Mouse (Mus musculus) kidney, embryonic 16.5 days (tissue): Measurements from ENCODE around the gene Rnf216. TPM values are rescaled to one million over a fixed set of nuclear protein-coding genes. Genes with fewer than 3 reads are reported as not detected.

Source experiments
- ATAC-seq: fragments of 200-750 bp; cut with Nextera tagmentation; 2 replicates; pipeline ENCODE4 v1.8.0; 2017; ENCODE audit warnings: moderate TSS enrichment; ENCODE audit not compliant: low FRiP score, low TSS enrichment
- H3K27ac ChIP-seq: fragments of 300-500 bp; sonication (generic); 2 replicates; pipeline ENCODE4 v1.5.1; 2014; ENCODE audit warnings: low read length
- H3K27me3 ChIP-seq: fragments of 300-500 bp; sonication (generic); 2 replicates; pipeline ENCODE4 v1.6.1; 2014; ENCODE audit warnings: low read length, control low read depth, mixed read lengths; ENCODE audit not compliant: insufficient read depth
- H3K36me3 ChIP-seq: fragments of 300-500 bp; sonication (generic); 2 replicates; pipeline ENCODE4 v1.6.1; 2014; ENCODE audit warnings: low read length, control low read depth, mixed read lengths; ENCODE audit not compliant: insufficient read depth
- H3K4me1 ChIP-seq: fragments of 300-500 bp; sonication (generic); 2 replicates; pipeline ENCODE4 v1.6.1; 2014; ENCODE audit warnings: low read length, control low read depth, mixed read lengths; ENCODE audit not compliant: insufficient read depth
- H3K4me2 ChIP-seq: fragments of 300-500 bp; sonication (generic); replicated peaks from 2 replicates; pipeline ENCODE4 v1.6.1; 2014; ENCODE audit warnings: low read depth, low read length
- H3K4me3 ChIP-seq: fragments of 300-500 bp; sonication (generic); 2 replicates; pipeline ENCODE4 v1.5.1; 2014; ENCODE audit warnings: mild to moderate bottlenecking, low read length
- H3K9ac ChIP-seq: fragments of 300-500 bp; sonication (generic); replicated peaks from 2 replicates; pipeline ENCODE4 v1.6.1; 2014; ENCODE audit warnings: low read length
- H3K9me3 ChIP-seq: fragments of 300-500 bp; sonication (generic); 2 replicates; pipeline ENCODE4 v1.6.1; 2016; ENCODE audit warnings: low read length, control low read depth
- WGBS: fragments of 180-500 bp; shearing (Covaris S2); extraction: QIAGEN DNeasy Blood & Tissue Kit; methylation state at CpG from one replicate; pipeline ENCODE4 v1.1.7; 2014; 5-methylcytosine and 5-hydroxymethylcytosine counted together
- polyA plus RNA-seq: library from polyadenylated mRNA; unstranded; fragments of >200 nt; fragmentation: Nextera tagmentation; extraction: Ambion mirVana; gene quantifications from 2 replicates; pipeline ENCODE4 v1.2.1, GENCODE M21; 2015

Rnf216 gene
- polyA plus RNA-seq, 1 experiment from 2014 or later = 39.4 TPM

- Histone ChIP-seq H3K4me1 (no peaks in the 10 kb centered on the region), H3K9me3 (0 out of 2 replicates have a peak, but pooled peaks cover 2% of the 10 kb centered on the region), H3K27ac (no peak overlapping the region), H3K36me3 (no peaks in the 10 kb centered on the region), H3K27me3 (no peaks in the 10 kb centered on the region), H3K4me2 (no peak overlapping the region), H3K4me3 (no peak overlapping the region), H3K9ac (no peak overlapping the region)
- ATAC-seq = no peak
- WGBS = 66% methylated on average over 8 of the region's 8 CpGs
These were observed 9.3 kb upstream of the Rnf216 start for GRCm38 (mm10) chr5:143122125-143122524.

- Histone ChIP-seq H3K27ac (no peak overlapping the region), H3K9ac (no peak overlapping the region), H3K4me2 (no peak overlapping the region), H3K9me3 (no peaks in the 10 kb centered on the region), H3K36me3 (no peaks in the 10 kb centered on the region), H3K4me1 (peaks cover 9% of the 10 kb centered on the region), H3K4me3 (no peak overlapping the region), H3K27me3 (no peaks in the 10 kb centered on the region)
- WGBS = 95% methylated on average over 3 of the region's 3 CpGs
- ATAC-seq = no peak
These were observed 6.0 kb downstream of the Rnf216 start for GRCm38 (mm10) chr5:143106842-143107241.

- no peak overlapping the region for H3K4me3 ChIP-seq
- peaks cover 4% of the 10 kb centered on the region; the same call in 1 of the 2 replicates for H3K4me1 ChIP-seq
- 89% methylated on average over 2 of the region's 2 CpGs for WGBS
- ATAC-seq = no peak
- no peaks in the 10 kb centered on the region for H3K27me3 ChIP-seq
- H3K36me3 ChIP-seq = no peaks in the 10 kb centered on the region
- H3K27ac ChIP-seq = no peak overlapping the region
- H3K4me2 ChIP-seq = no peak overlapping the region
- no peak overlapping the region for H3K9ac ChIP-seq
- H3K9me3 ChIP-seq = no peaks in the 10 kb centered on the region
These were observed 9.6 kb downstream of the Rnf216 start for GRCm38 (mm10) chr5:143103231-143103630.

- Histone ChIP-seq H3K27me3 (no peaks in the 10 kb centered on the region), H3K4me1 (peaks cover 4% of the 10 kb centered on the region; the same call in 1 of the 2 replicates), H3K27ac (no peak overlapping the region), H3K4me3 (no peak overlapping the region), H3K4me2 (no peak overlapping the region), H3K9ac (no peak overlapping the region), H3K9me3 (no peaks in the 10 kb centered on the region), H3K36me3 (no peaks in the 10 kb centered on the region)
- no peak for ATAC-seq
- 88% methylated on average over 1 of the region's 1 CpGs for WGBS
These were observed 11.2 kb downstream of the Rnf216 start for GRCm38 (mm10) chr5:143101626-143102025.

GRCm38 (mm10) chr5:143095256-143095655 is 17.5 kb downstream of the Rnf216 start:
- no peak overlapping the region for H3K4me2 ChIP-seq
- H3K9me3 ChIP-seq = no peaks in the 10 kb centered on the region
- ATAC-seq = no peak
- H3K4me3 ChIP-seq = no peak overlapping the region
- H3K27me3 ChIP-seq = no peaks in the 10 kb centered on the region
- no peaks in the 10 kb centered on the region for H3K4me1 ChIP-seq
- peaks cover 20% of the 10 kb centered on the region; the same call in 1 of the 2 replicates for H3K36me3 ChIP-seq
- no peak overlapping the region for H3K27ac ChIP-seq
- no peak overlapping the region for H3K9ac ChIP-seq
- 79% methylated on average over 7 of the region's 7 CpGs for WGBS

- Histone ChIP-seq H3K27me3 (no peaks in the 10 kb centered on the region), H3K36me3 (peaks cover 37% of the 10 kb centered on the region), H3K9me3 (no peaks in the 10 kb centered on the region), H3K4me1 (no peaks in the 10 kb centered on the region), H3K4me2 (no peak overlapping the region), H3K27ac (no peak overlapping the region), H3K9ac (no peak overlapping the region), H3K4me3 (no peak overlapping the region)
- 68% methylated on average over 3 of the region's 3 CpGs for WGBS
- no peak for ATAC-seq
These were observed 19.9 kb downstream of the Rnf216 start for GRCm38 (mm10) chr5:143092891-143093290.

GRCm38 (mm10) chr5:143084898-143085297 is 27.9 kb downstream of the Rnf216 start:
- H3K36me3 ChIP-seq = peaks cover 55% of the 10 kb centered on the region
- no peak for ATAC-seq
- no peak overlapping the region for H3K4me3 ChIP-seq
- H3K9me3 ChIP-seq = no peaks in the 10 kb centered on the region
- WGBS = 72% methylated on average over 4 of the region's 4 CpGs
- no peaks in the 10 kb centered on the region for H3K27me3 ChIP-seq
- H3K4me2 ChIP-seq = no peak overlapping the region
- no peak overlapping the region for H3K9ac ChIP-seq
- no peak overlapping the region for H3K27ac ChIP-seq
- no peaks in the 10 kb centered on the region for H3K4me1 ChIP-seq

- H3K36me3 ChIP-seq = peaks cover 58% of the 10 kb centered on the region
- WGBS = 95% methylated on average over 1 of the region's 1 CpGs
- H3K4me3 ChIP-seq = no peak overlapping the region
- no peak overlapping the region for H3K4me2 ChIP-seq
- no peaks in the 10 kb centered on the region for H3K4me1 ChIP-seq
- no peaks in the 10 kb centered on the region for H3K27me3 ChIP-seq
- ATAC-seq = no peak
- no peaks in the 10 kb centered on the region for H3K9me3 ChIP-seq
- no peak overlapping the region for H3K27ac ChIP-seq
- H3K9ac ChIP-seq = no peak overlapping the region
These were observed 33.0 kb downstream of the Rnf216 start for GRCm38 (mm10) chr5:143079806-143080205.

GRCm38 (mm10) chr5:143076603-143077143 is 36.1 kb downstream of the Rnf216 start:
- Histone ChIP-seq H3K27me3 (no peaks in the 10 kb centered on the region), H3K27ac (no peak overlapping the region), H3K4me1 (no peaks in the 10 kb centered on the region), H3K36me3 (peaks cover 64% of the 10 kb centered on the region), H3K4me2 (no peak overlapping the region), H3K4me3 (no peak overlapping the region), H3K9ac (no peak overlapping the region), H3K9me3 (no peaks in the 10 kb centered on the region)
- ATAC-seq = no peak
- WGBS = 92% methylated on average over 3 of the region's 3 CpGs

- peaks cover 62% of the 10 kb centered on the region for H3K36me3 ChIP-seq
- no peaks in the 10 kb centered on the region for H3K27me3 ChIP-seq
- no peaks in the 10 kb centered on the region for H3K9me3 ChIP-seq
- H3K4me2 ChIP-seq = no peak overlapping the region
- no peak overlapping the region for H3K4me3 ChIP-seq
- ATAC-seq = no peak
- H3K27ac ChIP-seq = no peak overlapping the region
- no peaks in the 10 kb centered on the region for H3K4me1 ChIP-seq
- 94% methylated on average over 2 of the region's 2 CpGs for WGBS
- no peak overlapping the region for H3K9ac ChIP-seq
These were observed 36.8 kb downstream of the Rnf216 start for GRCm38 (mm10) chr5:143075987-143076386.
